Mouse (Mus musculus) spleen, postnatal 14 days (tissue): Measurements from ENCODE around the gene Cnpy1.

Source experiments
- DNase-seq, 2 experiments: peaks; one replicate each; pipeline ENCODE4 v3.0.0; 2021 to 2022; ENCODE audit warnings: low spot score in 2 of 2

Cnpy1 gene

GRCm38 (mm10) chr5:28165358-28166255 lies 80.0 kb downstream of the Cnpy1 start, which contains the start of gene En2:
Gene En2 (plus strand): TSS chr5:28165694.
- no peak for DNase-seq

GRCm38 (mm10) chr5:28163926-28164325 lies 81.7 kb downstream of the Cnpy1 start:
- no peak for DNase-seq

- no peak for DNase-seq
These were observed 83.6 kb downstream of the Cnpy1 start for GRCm38 (mm10) chr5:28161938-28162402.

GRCm38 (mm10) chr5:28161383-28161937 lies 84.1 kb downstream of the Cnpy1 start:
- DNase-seq: no peak

GRCm38 (mm10) chr5:28159891-28160470 lies 85.6 kb downstream of the Cnpy1 start:
- DNase-seq: no peak

- no peak for DNase-seq
These were observed 86.5 kb downstream of the Cnpy1 start for GRCm38 (mm10) chr5:28159072-28159458.

GRCm38 (mm10) chr5:28158308-28159071 lies 87.1 kb downstream of the Cnpy1 start:
- DNase-seq: no peak

- no peak for DNase-seq
These were observed 87.8 kb downstream of the Cnpy1 start for GRCm38 (mm10) chr5:28157781-28158180.

- no peak for DNase-seq
These were observed 88.4 kb downstream of the Cnpy1 start for GRCm38 (mm10) chr5:28157044-28157730.
